8 mouse cellular contexts compared by ENCODE assay signal in the genomic region with DNA sequence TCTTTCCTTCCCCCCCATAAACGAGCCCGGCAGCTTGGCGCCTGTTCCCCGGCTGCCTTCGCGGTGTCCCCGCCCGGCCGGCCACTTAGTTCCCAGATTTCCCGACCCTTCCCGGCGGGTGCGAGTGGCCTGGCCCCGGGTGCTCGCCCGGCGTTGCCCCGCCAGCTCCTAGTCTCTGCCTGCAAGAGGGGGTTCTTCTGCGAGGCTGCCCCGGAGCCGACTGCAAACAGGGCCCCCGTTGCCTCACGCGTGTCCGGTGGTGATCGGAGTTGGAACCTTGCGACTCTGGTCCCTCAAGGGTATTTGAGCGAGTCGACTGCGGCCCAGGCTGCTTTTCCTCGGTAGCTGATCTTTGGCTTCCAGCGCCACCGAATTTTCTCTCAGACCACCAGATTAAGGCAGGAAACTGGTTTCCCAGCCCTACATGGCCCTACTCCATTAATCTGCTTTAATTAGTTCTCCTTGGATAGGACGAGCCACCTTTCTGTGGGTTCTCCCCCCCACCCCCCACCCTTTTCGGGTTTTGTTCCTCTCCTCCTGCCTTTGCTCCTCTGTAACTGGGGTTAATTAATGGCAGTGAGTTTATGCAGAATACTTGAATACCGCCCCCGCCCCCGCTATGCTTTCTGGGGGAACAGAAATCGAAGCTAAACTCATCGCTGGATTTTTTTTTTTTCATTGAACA. TPM values are rescaled to one million over a fixed set of nuclear protein-coding genes. Genes with fewer than 3 reads are reported as not detected.
DNase-seq lines count a peak whose midpoint lies in the region; ATAC-seq and TF ChIP-seq lines count a peak whose summit lies in the region.

No protein-coding gene starts in this region.

- TF ChIP-seq POLR2A in small intestine, adult 2 months (IDR thresholded peaks at IDR 0.05; ENCODE audit: low read depth, low read length) = no peak

- 1% methylated on average over 40 of the region's 40 CpGs for WGBS in forebrain, embryonic 10.5 days
- under 1% methylated on average over 40 of the region's 40 CpGs for whole genome bisulfite sequencing in heart, postnatal 0 days
- under 1% methylated on average over 40 of the region's 40 CpGs for WGBS in small intestine, adult 2 months

- no peak for TF ChIP-seq EP300 in heart, postnatal 0 days (IDR thresholded peaks at IDR 0.05; ENCODE audit: low read depth)

- peak overlapping the region; percentile 92 for H3K27ac ChIP-seq in forebrain, embryonic 10.5 days
- peak overlapping the region; percentile 74 for H3K27ac ChIP-seq in heart, postnatal 0 days (ENCODE audit: low read depth)
- H3K27ac ChIP-seq in small intestine, adult 2 months (ENCODE audit: insufficient read depth, low read depth, low read length) = peak overlapping the region; percentile 74

- DNase-seq in layer of hippocampus, adult 18-20 months (ENCODE audit: low spot score in 2 of 2) = peak; percentile 6 to 20
- DNase-seq in layer of hippocampus, adult 9-10 months (ENCODE audit: low spot score) = no peak
- DNase-seq in adrenal gland, postnatal 36 days = peak; percentile 50 to 53
- peak; percentile 67 for DNase-seq in forebrain, embryonic 10.5 days (ENCODE audit: extremely low spot score, low spot score)
- peak; percentile 22 for DNase-seq in heart, postnatal 0 days (ENCODE audit: low spot score)
- DNase-seq in kidney, postnatal 25 days = peak; percentile 54 to 67
- DNase-seq in lung, postnatal 25 days (ENCODE audit: low spot score) = peak; percentile 29

- peak overlapping the region; percentile 90 for H3K4me2 ChIP-seq in heart, postnatal 0 days (ENCODE audit: low read depth, low read length)

- H3K27me3 ChIP-seq in forebrain, embryonic 10.5 days (ENCODE audit: poor library complexity, severe bottlenecking) = peaks cover 8% of the 10 kb centered on the region
- no peaks in the 10 kb centered on the region for H3K27me3 ChIP-seq in heart, postnatal 0 days (ENCODE audit: control insufficient read depth, insufficient read depth, low read length)
- no peaks in the 10 kb centered on the region for H3K27me3 ChIP-seq in small intestine, adult 2 months (ENCODE audit: control insufficient read depth, insufficient read depth, low read length)

- H3K36me3 ChIP-seq in forebrain, embryonic 10.5 days (replicated peaks) = peaks cover 11% of the 10 kb centered on the region
- H3K36me3 ChIP-seq in heart, postnatal 0 days (replicated peaks; ENCODE audit: control insufficient read depth, insufficient read depth, low read length) = no peaks in the 10 kb centered on the region
- H3K36me3 ChIP-seq in small intestine, adult 2 months (ENCODE audit: control insufficient read depth, insufficient read depth, low read length) = no peaks in the 10 kb centered on the region

- no peaks in the 10 kb centered on the region for H3K9me3 ChIP-seq in forebrain, embryonic 10.5 days
- H3K9me3 ChIP-seq in heart, postnatal 0 days (replicated peaks; ENCODE audit: control insufficient read depth, low read length) = no peaks in the 10 kb centered on the region

- ATAC-seq in heart, postnatal 0 days (ENCODE audit: insufficient read depth, low read depth) = peak; percentile 34

- peaks cover 20% of the 10 kb centered on the region for H3K4me1 ChIP-seq in forebrain, embryonic 10.5 days
- peaks cover 10% of the 10 kb centered on the region for H3K4me1 ChIP-seq in heart, postnatal 0 days (ENCODE audit: control insufficient read depth, insufficient read depth)
- H3K4me1 ChIP-seq in small intestine, adult 2 months (ENCODE audit: control insufficient read depth, insufficient read depth, insufficient read length, low read length) = peaks cover 7% of the 10 kb centered on the region; the same call in 1 of the 2 replicates

- TF ChIP-seq CTCF in heart, postnatal 0 days (IDR thresholded peaks at IDR 0.05; ENCODE audit: low read depth) = no peak
- no peak for TF ChIP-seq CTCF in small intestine, adult 2 months (IDR thresholded peaks at IDR 0.05; ENCODE audit: extremely low read depth, insufficient read length, insufficient replicate concordance, low read depth, low read length)

- peak overlapping the region; percentile 74 for H3K4me3 ChIP-seq in forebrain, embryonic 10.5 days
- H3K4me3 ChIP-seq in heart, postnatal 0 days (ENCODE audit: low read depth, low read length) = peak overlapping the region; percentile 76
- H3K4me3 ChIP-seq in small intestine, adult 2 months (ENCODE audit: low read depth, low read length) = peak overlapping the region; percentile 78

- H3K9ac ChIP-seq in heart, postnatal 0 days (replicated peaks; ENCODE audit: low read depth, low read length) = peak overlapping the region; percentile 75

RNA-seq across cellular contexts. Expression of gene Dcbld1, which starts 0.7 kb away (rescaled TPM):
- total RNA-seq in layer of hippocampus, adult 18-20 months (2021) = 1 to 10 TPM; 5.7 to 6.4 TPM
- total RNA-seq in adrenal gland, postnatal 36 days (2021) = 1 to 10 TPM; 4.2 to 4.3 TPM
- polyA plus RNA-seq in forebrain, embryonic 10.5 days (2016; fragmentation: Nextera tagmentation; extraction: Ambion mirVana) = 25.3 and 26.8 TPM in 2 replicates
- 1.9 and 6.5 TPM in 2 replicates for total RNA-seq in heart, postnatal 0 days (2014; rRNA removed; ENCODE audit: low replicate concordance)
- polyA plus RNA-seq in heart, postnatal 0 days (2015; fragmentation: Nextera tagmentation; extraction: Ambion mirVana) = 4.1 and 5.1 TPM in 2 replicates
- polyA plus RNA-seq in small intestine, adult 2 months (2012; rRNA removed) = 13.7 and 21.0 TPM in 2 replicates

RNA-seq across cellular contexts. Expression of gene Ros1, which starts 39.1 kb away (rescaled TPM):
- total RNA-seq in layer of hippocampus, adult 18-20 months (2021) = not detected
- under 1 TPM in 1 of 2 experiments, not detected in 1; 0.03 TPM for total RNA-seq in adrenal gland, postnatal 36 days (2021)
- not detected in 2 replicates for polyA plus RNA-seq in forebrain, embryonic 10.5 days (2016; fragmentation: Nextera tagmentation; extraction: Ambion mirVana)
- total RNA-seq in heart, postnatal 0 days (2014; rRNA removed; ENCODE audit: low replicate concordance) = not detected in 2 replicates
- not detected in 2 replicates for polyA plus RNA-seq in heart, postnatal 0 days (2015; fragmentation: Nextera tagmentation; extraction: Ambion mirVana)
- 0.03 and 0.25 TPM in 2 replicates for polyA plus RNA-seq in small intestine, adult 2 months (2012; rRNA removed)
